Mouse (Mus musculus): ENCODE measurements around the gene Slc6a6. TPM values are rescaled to one million over a fixed set of nuclear protein-coding genes. Genes with fewer than 3 reads are reported as not detected.

Gene Slc6a6
- polyA plus RNA-seq, 1 experiment, result 96.3 TPM

DNA sequence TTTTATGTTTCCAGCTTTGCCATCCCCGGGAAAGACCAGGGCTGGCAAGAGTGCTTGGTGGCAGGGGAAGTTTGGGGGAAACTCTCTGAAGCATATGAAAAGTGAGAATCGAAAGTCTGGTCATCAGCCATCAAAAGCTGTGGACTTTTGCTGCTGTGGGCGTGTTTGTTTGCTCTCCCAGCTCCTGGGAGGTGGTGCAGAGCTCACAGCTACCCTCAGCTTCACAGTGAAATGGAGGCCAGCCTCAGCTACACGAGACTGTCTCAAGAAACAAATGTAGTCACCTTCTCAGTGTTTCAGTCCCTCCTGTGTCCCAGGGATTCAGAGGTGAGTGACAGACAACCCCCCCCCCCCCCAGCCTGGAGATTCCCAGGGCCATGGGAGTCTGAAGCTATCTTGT lies 21.8 kb downstream of the Slc6a6 start:
- no peak for DNase-seq (ENCODE audit: low read depth)
- no peak for TF ChIP-seq POLR2A (IDR thresholded peaks at IDR 0.05; ENCODE audit: borderline replicate concordance, extremely low read depth, insufficient read depth, insufficient read length, poor library complexity, severe bottlenecking)
- no peak for TF ChIP-seq CTCF (IDR thresholded peaks at IDR 0.05; ENCODE audit: borderline replicate concordance, extremely low read depth, insufficient read depth, insufficient read length)

GRCm38 (mm10) chr6:91706072-91706776 lies 22.4 kb downstream of the Slc6a6 start:
- TF ChIP-seq CTCF (IDR thresholded peaks at IDR 0.05; ENCODE audit: borderline replicate concordance, extremely low read depth, insufficient read depth, insufficient read length), result no peak
- TF ChIP-seq POLR2A (IDR thresholded peaks at IDR 0.05; ENCODE audit: borderline replicate concordance, extremely low read depth, insufficient read depth, insufficient read length, poor library complexity, severe bottlenecking), result no peak
- DNase-seq (ENCODE audit: low read depth), result no peak

DNA sequence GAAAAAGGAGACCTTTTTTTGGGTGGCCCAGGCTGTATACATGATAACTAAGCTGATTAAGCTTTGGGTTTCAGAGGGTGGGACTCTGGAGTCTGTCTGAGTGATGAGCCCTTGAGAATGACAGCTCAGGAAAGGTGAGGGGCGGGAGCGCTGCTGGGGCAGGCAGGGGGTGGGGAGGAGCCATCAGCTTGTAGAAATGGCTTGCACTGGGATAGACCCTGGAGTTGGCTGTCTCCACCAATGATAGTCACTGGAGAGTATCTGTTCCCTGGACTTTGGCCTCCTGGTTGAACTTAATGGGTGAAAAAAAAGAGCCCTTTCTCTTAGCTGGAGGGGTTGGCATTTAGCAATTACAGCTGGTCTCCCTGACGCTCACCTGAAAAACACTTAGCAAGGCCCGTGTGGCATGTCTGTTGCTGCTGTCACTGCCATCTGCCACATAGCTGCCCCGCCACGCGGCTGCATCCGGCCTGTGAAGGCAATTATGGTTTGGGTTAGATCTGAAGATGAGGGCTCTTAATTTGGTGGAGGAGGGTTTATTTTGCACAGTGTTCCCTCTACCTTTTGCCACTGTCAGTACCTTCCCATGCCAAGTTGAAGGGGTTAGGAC lies 23.5 kb downstream of the Slc6a6 start:
- DNase-seq (ENCODE audit: low read depth), result peak; percentile 70
- no peak for TF ChIP-seq CTCF (IDR thresholded peaks at IDR 0.05; ENCODE audit: borderline replicate concordance, extremely low read depth, insufficient read depth, insufficient read length)
- TF ChIP-seq POLR2A (IDR thresholded peaks at IDR 0.05; ENCODE audit: borderline replicate concordance, extremely low read depth, insufficient read depth, insufficient read length, poor library complexity, severe bottlenecking), result no peak

GRCm38 (mm10) chr6:91707886-91708564 lies 24.2 kb downstream of the Slc6a6 start:
- TF ChIP-seq CTCF (IDR thresholded peaks at IDR 0.05; ENCODE audit: borderline replicate concordance, extremely low read depth, insufficient read depth, insufficient read length) (no peak), POLR2A (IDR thresholded peaks at IDR 0.05; ENCODE audit: borderline replicate concordance, extremely low read depth, insufficient read depth, insufficient read length, poor library complexity, severe bottlenecking) (no peak)

GRCm38 (mm10) chr6:91708919-91709318 lies 25.1 kb downstream of the Slc6a6 start:
- no peak for TF ChIP-seq POLR2A (IDR thresholded peaks at IDR 0.05; ENCODE audit: borderline replicate concordance, extremely low read depth, insufficient read depth, insufficient read length, poor library complexity, severe bottlenecking)
- TF ChIP-seq CTCF (IDR thresholded peaks at IDR 0.05; ENCODE audit: borderline replicate concordance, extremely low read depth, insufficient read depth, insufficient read length), result peak; percentile 19; the same call in 1 of the 2 replicates
- DNase-seq (ENCODE audit: low read depth), result no peak

More at GRCm38 (mm10) chr6:91707886-91708564, 24.2 kb downstream of the Slc6a6 start:
- DNase-seq (ENCODE audit: low read depth), result peak; percentile 78

GRCm38 (mm10) chr6:91710345-91710930 lies 26.6 kb downstream of the Slc6a6 start:
- TF ChIP-seq POLR2A (IDR thresholded peaks at IDR 0.05; ENCODE audit: borderline replicate concordance, extremely low read depth, insufficient read depth, insufficient read length, poor library complexity, severe bottlenecking) (no peak), CTCF (IDR thresholded peaks at IDR 0.05; ENCODE audit: borderline replicate concordance, extremely low read depth, insufficient read depth, insufficient read length) (no peak)

DNA sequence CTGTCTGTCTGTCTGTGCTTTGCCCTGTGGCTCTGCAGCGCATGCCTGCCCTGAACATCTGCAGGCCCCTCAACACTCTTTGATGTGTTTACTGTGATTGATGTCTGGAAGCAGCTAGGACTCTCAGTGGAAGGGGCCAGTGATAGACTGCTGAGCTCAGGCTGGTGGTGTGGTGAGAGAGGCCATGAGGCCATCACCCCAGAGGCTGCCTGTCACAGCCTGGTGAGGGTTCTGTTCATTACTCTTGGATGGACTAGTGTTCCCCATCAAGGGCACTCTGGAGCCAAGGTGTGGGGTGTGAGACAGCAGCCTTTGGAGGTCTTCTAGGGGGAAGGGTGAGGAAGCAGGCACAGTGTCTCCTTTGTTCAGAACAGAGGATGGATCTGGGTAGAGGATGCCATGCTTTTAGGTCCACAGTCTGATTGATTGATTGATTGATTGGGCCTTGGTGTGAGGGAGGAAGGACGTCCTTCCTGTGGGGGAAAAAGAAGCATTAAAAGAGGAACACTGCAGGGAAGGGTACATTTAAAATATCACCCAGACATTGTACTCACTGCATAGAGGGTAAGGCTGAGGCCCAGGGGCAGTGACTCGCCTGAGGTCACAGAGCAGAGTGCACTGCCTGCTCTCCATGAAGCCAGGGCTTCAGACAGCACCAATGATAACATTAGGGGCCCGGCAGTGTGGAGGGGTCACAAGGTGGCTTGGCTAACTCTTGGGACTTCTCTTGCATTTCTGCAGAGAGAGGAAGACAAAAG lies 28.4 kb downstream of the Slc6a6 start:
- DNase-seq (ENCODE audit: low read depth), result no peak
- TF ChIP-seq CTCF (IDR thresholded peaks at IDR 0.05; ENCODE audit: borderline replicate concordance, extremely low read depth, insufficient read depth, insufficient read length), result no peak
- TF ChIP-seq POLR2A (IDR thresholded peaks at IDR 0.05; ENCODE audit: borderline replicate concordance, extremely low read depth, insufficient read depth, insufficient read length, poor library complexity, severe bottlenecking), result no peak

More at GRCm38 (mm10) chr6:91710345-91710930, 26.6 kb downstream of the Slc6a6 start:
- DNase-seq (ENCODE audit: low read depth), result no peak

DNA sequence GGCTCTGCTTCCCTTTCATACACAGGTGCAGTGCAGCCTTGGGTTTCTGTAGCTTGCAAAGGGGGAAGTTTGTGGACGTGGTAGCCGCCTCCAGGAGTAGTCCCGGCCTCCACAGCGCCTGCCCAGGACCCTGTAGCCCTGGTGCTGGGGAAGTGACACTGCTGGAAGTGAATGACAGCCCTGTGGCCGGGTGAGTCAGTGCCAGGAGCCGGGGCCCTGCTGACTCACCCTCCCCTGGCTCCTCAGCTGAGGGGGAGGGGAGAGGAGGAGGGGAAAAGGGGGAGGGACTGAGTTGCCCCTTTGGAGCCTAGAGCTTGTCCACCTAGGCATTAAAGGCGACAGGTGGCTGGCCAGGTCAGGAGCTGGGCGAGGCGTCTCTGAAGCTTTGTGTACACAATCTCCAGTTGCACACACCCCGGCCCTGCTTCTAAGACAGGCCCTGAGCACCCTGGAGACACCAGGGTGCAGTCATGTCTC lies 29.0 kb downstream of the Slc6a6 start:
- peak; percentile 43 for DNase-seq (ENCODE audit: low read depth)
- TF ChIP-seq CTCF (IDR thresholded peaks at IDR 0.05; ENCODE audit: borderline replicate concordance, extremely low read depth, insufficient read depth, insufficient read length), result no peak
- no peak for TF ChIP-seq POLR2A (IDR thresholded peaks at IDR 0.05; ENCODE audit: borderline replicate concordance, extremely low read depth, insufficient read depth, insufficient read length, poor library complexity, severe bottlenecking)

DNA sequence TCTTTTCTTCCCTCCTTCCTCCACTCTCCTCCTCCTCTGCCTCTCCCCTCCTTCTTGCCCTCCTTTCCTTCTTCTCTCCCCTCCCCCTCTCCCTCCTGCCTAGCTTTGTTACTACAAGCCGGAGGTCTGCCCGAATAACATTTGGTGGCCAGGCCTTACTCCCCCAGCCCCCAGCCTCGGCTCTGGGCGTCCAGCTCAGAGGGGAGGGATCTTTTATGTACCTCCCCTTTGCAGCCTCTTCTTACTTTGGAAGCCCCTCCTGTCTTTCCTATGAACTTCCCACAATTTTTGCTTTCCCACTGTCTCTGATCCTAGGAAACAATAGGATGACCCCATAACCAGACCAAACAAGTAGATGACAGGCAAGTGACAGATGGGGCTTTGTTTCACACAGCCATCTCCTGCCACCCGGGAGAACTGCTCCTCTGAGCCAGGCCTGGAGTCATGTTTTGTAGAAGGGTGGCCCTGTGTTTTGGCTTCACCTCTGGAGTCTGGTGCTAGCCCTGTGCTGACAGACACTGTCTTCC lies 29.6 kb downstream of the Slc6a6 start:
- DNase-seq (ENCODE audit: low read depth), result peak; percentile 49
- no peak for TF ChIP-seq CTCF (IDR thresholded peaks at IDR 0.05; ENCODE audit: borderline replicate concordance, extremely low read depth, insufficient read depth, insufficient read length)
- TF ChIP-seq POLR2A (IDR thresholded peaks at IDR 0.05; ENCODE audit: borderline replicate concordance, extremely low read depth, insufficient read depth, insufficient read length, poor library complexity, severe bottlenecking), result no peak

GRCm38 (mm10) chr6:91715023-91715422 lies 31.2 kb downstream of the Slc6a6 start:
- no peak for DNase-seq (ENCODE audit: low read depth)
- no peak for TF ChIP-seq CTCF (IDR thresholded peaks at IDR 0.05; ENCODE audit: borderline replicate concordance, extremely low read depth, insufficient read depth, insufficient read length)
- no peak for TF ChIP-seq POLR2A (IDR thresholded peaks at IDR 0.05; ENCODE audit: borderline replicate concordance, extremely low read depth, insufficient read depth, insufficient read length, poor library complexity, severe bottlenecking)

Data from brain, embryonic 14.5 days (tissue).